Mouse (Mus musculus): Measurements from ENCODE around the gene Akr1c21. TPM values are rescaled to one million over a fixed set of nuclear protein-coding genes. Genes with fewer than 3 reads are reported as not detected.
"Not testable (repeated sequence)": the region's sequence is repeated elsewhere in the genome, so short reads cannot be mapped to it uniquely, and the experiment has no call there.

The Akr1c21 gene
- polyA plus RNA-seq (2015; fragmentation: Nextera tagmentation; extraction: Ambion mirVana) = not detected in 2 replicates

- no peaks in the 10 kb centered on the region for H3K9me3 ChIP-seq (ENCODE audit: low read length)
- no peak within 1 kb of the TSS for H3K4me2 ChIP-seq (replicated peaks; ENCODE audit: low read depth, low read length)
- no peak within 1 kb of the TSS for H3K27ac ChIP-seq (ENCODE audit: low read length)
- no peaks in the 10 kb centered on the region for H3K4me1 ChIP-seq (ENCODE audit: insufficient read depth, low read depth, low read length)
- no peak for ATAC-seq
- no peaks in the 10 kb centered on the region for H3K27me3 ChIP-seq (replicated peaks; ENCODE audit: insufficient read depth, low read length)
- no peaks in the 10 kb centered on the region for H3K36me3 ChIP-seq (ENCODE audit: insufficient read depth, low read length)
- DNase-seq (ENCODE audit: low spot score) = no peak
- no peak within 1 kb of the TSS for H3K4me3 ChIP-seq (ENCODE audit: low read depth, low read length)
- TF ChIP-seq EP300 (IDR thresholded peaks at IDR 0.05) = no peak
- no peak for TF ChIP-seq CTCF (IDR thresholded peaks at IDR 0.05)
- H3K9ac ChIP-seq (replicated peaks; ENCODE audit: low read depth) = no peak within 1 kb of the TSS
- WGBS = 48% methylated on average over 1 of the region's 1 CpGs
These were observed at the start of gene Akr1c21 for GRCm38 (mm10) chr13:4573871-4574270. Gene Akr1c21, plus strand, starts transcription at chr13:4574075.

DNA sequence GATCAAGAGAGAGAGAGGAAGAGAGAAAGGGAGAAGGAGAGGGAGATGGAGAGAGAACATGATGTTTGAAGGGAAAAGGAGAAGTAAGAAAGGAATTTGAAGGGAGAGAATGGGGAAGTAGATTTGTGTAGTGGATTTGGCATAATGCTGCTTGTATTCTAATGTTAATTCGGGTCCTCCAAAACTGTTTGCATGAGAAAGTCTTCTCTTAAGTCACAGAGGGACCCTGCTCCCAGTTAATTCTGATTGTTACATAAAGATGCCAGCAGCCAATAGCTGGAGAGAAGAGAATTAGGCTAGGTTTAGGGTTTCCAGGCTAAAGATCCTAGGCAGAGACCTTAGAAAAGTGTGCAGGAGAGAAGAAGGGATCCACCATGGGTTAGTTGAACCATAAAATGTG is 14.7 kb upstream of the Akr1c21 start:
- H3K27ac ChIP-seq (ENCODE audit: low read length) = no peak overlapping the region
- ATAC-seq (no peak), DNase-seq (ENCODE audit: low spot score) (no peak)
- 65% methylated on average over 1 of the region's 1 CpGs for WGBS
- H3K36me3 ChIP-seq (ENCODE audit: insufficient read depth, low read length) = no peaks in the 10 kb centered on the region
- H3K27me3 ChIP-seq (replicated peaks; ENCODE audit: insufficient read depth, low read length) = no peaks in the 10 kb centered on the region
- no peak overlapping the region for H3K9ac ChIP-seq (replicated peaks; ENCODE audit: low read depth)
- no peak overlapping the region for H3K4me3 ChIP-seq (ENCODE audit: low read depth, low read length)
- H3K4me2 ChIP-seq (replicated peaks; ENCODE audit: low read depth, low read length) = no peak overlapping the region
- no peaks in the 10 kb centered on the region for H3K4me1 ChIP-seq (ENCODE audit: insufficient read depth, low read depth, low read length)
- H3K9me3 ChIP-seq (ENCODE audit: low read length) = no peaks in the 10 kb centered on the region
- TF ChIP-seq CTCF (IDR thresholded peaks at IDR 0.05) (no peak), EP300 (IDR thresholded peaks at IDR 0.05) (no peak)

DNA sequence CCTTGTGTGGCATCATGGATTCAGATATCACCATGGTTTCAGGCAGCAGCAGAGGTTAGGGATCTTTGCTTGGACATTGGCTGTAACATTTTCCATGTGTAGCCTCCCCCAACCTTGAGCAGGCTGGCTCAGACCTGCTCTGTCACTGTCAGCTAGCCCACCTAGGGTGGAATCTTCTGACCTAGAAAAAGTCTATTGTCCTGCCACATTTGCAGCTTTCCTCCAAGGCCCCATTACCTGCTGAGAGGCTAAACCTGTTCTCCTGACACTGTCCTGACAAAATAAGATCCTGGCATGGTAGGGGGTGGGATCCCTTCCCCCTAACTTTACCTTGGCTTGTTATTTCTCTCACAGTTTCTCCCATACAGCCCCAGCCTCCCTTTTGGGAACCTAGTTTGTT is 13.4 kb upstream of the Akr1c21 start:
- TF ChIP-seq EP300 (IDR thresholded peaks at IDR 0.05) = no peak
- no peak for TF ChIP-seq CTCF (IDR thresholded peaks at IDR 0.05)
- DNase-seq (ENCODE audit: low spot score) (no peak), ATAC-seq (no peak)

GRCm38 (mm10) chr13:4565996-4566395 is 7.9 kb upstream of the Akr1c21 start:
- no peak for ATAC-seq
- WGBS = 89% methylated on average over 2 of the region's 2 CpGs

More for the DNA sequence above, 13.4 kb upstream of the Akr1c21 start:
- Histone ChIP-seq H3K27ac (ENCODE audit: low read length) (no peak overlapping the region), H3K4me1 (ENCODE audit: insufficient read depth, low read depth, low read length) (no peaks in the 10 kb centered on the region), H3K4me3 (ENCODE audit: low read depth, low read length) (no peak overlapping the region), H3K27me3 (replicated peaks; ENCODE audit: insufficient read depth, low read length) (no peaks in the 10 kb centered on the region), H3K9me3 (ENCODE audit: low read length) (no peaks in the 10 kb centered on the region), H3K4me2 (replicated peaks; ENCODE audit: low read depth, low read length) (no peak overlapping the region), H3K9ac (replicated peaks; ENCODE audit: low read depth) (no peak overlapping the region), H3K36me3 (ENCODE audit: insufficient read depth, low read length) (no peaks in the 10 kb centered on the region)

DNA sequence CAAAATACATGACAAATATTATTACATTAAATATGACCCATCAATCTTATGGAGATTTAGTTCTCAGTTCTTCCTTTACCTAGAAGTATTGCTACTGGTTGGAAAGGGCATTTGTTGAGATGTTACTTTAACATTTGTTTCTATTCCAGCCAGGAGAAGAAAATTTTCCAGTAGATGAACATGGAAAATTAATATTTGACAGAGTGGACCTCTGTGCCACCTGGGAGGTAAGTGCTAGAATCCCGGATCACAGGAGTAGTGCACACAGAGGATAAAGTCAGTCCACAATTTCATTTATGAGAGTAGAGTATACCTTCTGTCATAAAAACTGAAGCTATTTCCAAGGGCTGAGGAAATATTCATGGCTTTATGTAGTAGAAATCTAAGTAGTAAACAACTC is 3.0 kb downstream of the Akr1c21 start:
- no peak for DNase-seq (ENCODE audit: low spot score)
- Histone ChIP-seq H3K36me3 (ENCODE audit: insufficient read depth, low read length) (no peaks in the 10 kb centered on the region), H3K9ac (replicated peaks; ENCODE audit: low read depth) (no peak overlapping the region), H3K4me3 (ENCODE audit: low read depth, low read length) (no peak overlapping the region), H3K27ac (ENCODE audit: low read length) (no peak overlapping the region), H3K4me2 (replicated peaks; ENCODE audit: low read depth, low read length) (no peak overlapping the region), H3K9me3 (ENCODE audit: low read length) (no peaks in the 10 kb centered on the region), H3K4me1 (ENCODE audit: insufficient read depth, low read depth, low read length) (no peaks in the 10 kb centered on the region), H3K27me3 (replicated peaks; ENCODE audit: insufficient read depth, low read length) (no peaks in the 10 kb centered on the region)
- TF ChIP-seq CTCF (IDR thresholded peaks at IDR 0.05) (no peak), EP300 (IDR thresholded peaks at IDR 0.05) (no peak)
- WGBS = 86% methylated on average over 1 of the region's 1 CpGs
- ATAC-seq = no peak

More at GRCm38 (mm10) chr13:4565996-4566395, 7.9 kb upstream of the Akr1c21 start:
- H3K27ac ChIP-seq (ENCODE audit: low read length) = no peak overlapping the region
- H3K9ac ChIP-seq (replicated peaks; ENCODE audit: low read depth) = no peak overlapping the region
- H3K36me3 ChIP-seq (ENCODE audit: insufficient read depth, low read length) = no peaks in the 10 kb centered on the region
- H3K27me3 ChIP-seq (replicated peaks; ENCODE audit: insufficient read depth, low read length) = no peaks in the 10 kb centered on the region
- no peaks in the 10 kb centered on the region for H3K9me3 ChIP-seq (ENCODE audit: low read length)
- no peak for DNase-seq (ENCODE audit: low spot score)
- no peak overlapping the region for H3K4me3 ChIP-seq (ENCODE audit: low read depth, low read length)
- no peak for TF ChIP-seq CTCF (IDR thresholded peaks at IDR 0.05)
- TF ChIP-seq EP300 (IDR thresholded peaks at IDR 0.05) = no peak
- no peaks in the 10 kb centered on the region for H3K4me1 ChIP-seq (ENCODE audit: insufficient read depth, low read depth, low read length)
- no peak overlapping the region for H3K4me2 ChIP-seq (replicated peaks; ENCODE audit: low read depth, low read length)

DNA sequence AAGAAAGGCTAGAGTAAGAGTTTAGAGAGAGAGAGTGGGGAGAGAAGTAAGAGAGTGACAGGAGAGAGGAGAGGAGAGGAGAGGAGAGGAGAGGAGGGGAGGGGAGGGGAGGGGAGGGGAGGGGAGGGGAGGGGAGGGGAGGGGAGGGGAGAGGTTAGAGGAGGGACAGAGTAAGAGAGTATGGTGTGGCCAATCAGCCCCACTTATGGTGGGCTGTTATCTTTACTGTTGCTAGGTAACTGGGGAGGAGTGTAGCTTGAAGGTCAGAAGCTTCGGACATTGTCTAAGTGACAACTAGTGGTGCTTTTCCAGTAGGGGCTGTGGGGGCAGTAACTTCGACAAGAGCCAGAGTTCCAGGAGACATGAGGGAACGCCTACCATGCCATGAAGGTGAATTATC is 29.6 kb downstream of the Akr1c21 start:
- not testable (repeated sequence) for H3K27me3 ChIP-seq (replicated peaks; ENCODE audit: insufficient read depth, low read length); H3K9me3 ChIP-seq (ENCODE audit: low read length); H3K4me2 ChIP-seq (replicated peaks; ENCODE audit: low read depth, low read length); H3K36me3 ChIP-seq (ENCODE audit: insufficient read depth, low read length); H3K4me3 ChIP-seq (ENCODE audit: low read depth, low read length); ATAC-seq; DNase-seq (ENCODE audit: low spot score); H3K4me1 ChIP-seq (ENCODE audit: insufficient read depth, low read depth, low read length); H3K27ac ChIP-seq (ENCODE audit: low read length); H3K9ac ChIP-seq (replicated peaks; ENCODE audit: low read depth)
- WGBS = 45% methylated on average over 3 of the region's 3 CpGs

DNA sequence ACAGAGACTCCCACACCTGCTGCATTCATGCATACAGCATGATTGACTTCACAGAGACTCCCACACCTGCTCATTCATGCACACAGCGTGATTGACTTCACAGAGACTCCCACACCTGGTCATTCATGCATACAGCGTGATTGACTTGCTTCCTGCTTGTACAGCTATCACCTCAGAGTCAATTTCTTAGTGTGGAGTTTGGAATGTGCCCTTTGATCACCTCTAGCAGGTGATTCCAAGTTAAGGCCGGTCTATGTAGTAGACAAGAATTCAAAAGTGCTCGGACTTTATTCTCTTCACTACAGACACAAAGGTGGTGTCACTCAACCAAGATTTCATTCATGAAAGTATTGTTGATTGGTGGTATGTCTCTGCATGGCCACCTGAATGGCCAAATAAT is 32.9 kb downstream of the Akr1c21 start:
- H3K27me3 ChIP-seq (replicated peaks; ENCODE audit: insufficient read depth, low read length) = no peaks in the 10 kb centered on the region
- H3K27ac ChIP-seq (ENCODE audit: low read length) = no peak overlapping the region
- TF ChIP-seq CTCF (IDR thresholded peaks at IDR 0.05) (no peak), EP300 (IDR thresholded peaks at IDR 0.05) (no peak)
- H3K9me3 ChIP-seq (ENCODE audit: low read length) = no peaks in the 10 kb centered on the region
- H3K9ac ChIP-seq (replicated peaks; ENCODE audit: low read depth) = no peak overlapping the region
- ATAC-seq (no peak), DNase-seq (ENCODE audit: low spot score) (no peak)
- no peak overlapping the region for H3K4me2 ChIP-seq (replicated peaks; ENCODE audit: low read depth, low read length)
- H3K36me3 ChIP-seq (ENCODE audit: insufficient read depth, low read length) = no peaks in the 10 kb centered on the region
- H3K4me3 ChIP-seq (ENCODE audit: low read depth, low read length) = no peak overlapping the region
- no peaks in the 10 kb centered on the region for H3K4me1 ChIP-seq (ENCODE audit: insufficient read depth, low read depth, low read length)
- 84% methylated on average over 4 of the region's 4 CpGs for WGBS

Data from lung, postnatal 0 days (tissue).